Mouse (Mus musculus): Measurements from ENCODE around the gene Mark4. TPM values are rescaled to one million over a fixed set of nuclear protein-coding genes. Genes with fewer than 3 reads are reported as not detected.

The Mark4 gene
- total RNA-seq, 1 experiment = 9.9 TPM

GRCm38 (mm10) chr7:19416590-19416989 is 42.0 kb downstream of the Mark4 start:
- Histone ChIP-seq H3K36me3 (ENCODE audit: control insufficient read depth, insufficient read depth, low read length, poor library complexity, severe bottlenecking) (no peaks in the 10 kb centered on the region), H3K9ac (ENCODE audit: insufficient read depth, low read depth, low read length, poor library complexity, severe bottlenecking) (no peak overlapping the region), H3K4me3 (ENCODE audit: insufficient read depth in 1 of 2, low read depth in 1 of 2, low read length in 2 of 2, poor library complexity in 1 of 2, severe bottlenecking in 1 of 2) (no peak overlapping the region), H3K4me1 (ENCODE audit: control insufficient read depth in 2 of 2, insufficient read depth in 2 of 2, low read length in 2 of 2, poor library complexity in 1 of 2) (peaks cover 0 to 18% of the 10 kb centered on the region in 2 experiments; a peak in 1 of 4 replicates), H3K9me3 (ENCODE audit: control insufficient read depth, insufficient read depth, low read depth, low read length) (no peaks in the 10 kb centered on the region), H3K27ac (ENCODE audit: insufficient read depth, low read depth, low read length, poor library complexity, severe bottlenecking) (no peak overlapping the region)
- in situ Hi-C loops (cut with MboI; ENCODE audit: low sequenced_read_pairs in 2 of 2, unreplicated experiment in 2 of 2) = loop anchor here in 1 of 2 experiments (10.0 kb wide), 1 partner anchor 58 kb away; no protein-coding TSS in a partner anchor
- TF ChIP-seq ZNF384 (IDR thresholded peaks at IDR 0.05; ENCODE audit: low read depth, low read length) = no peak
- TF ChIP-seq MAFK (IDR thresholded peaks at IDR 0.05; ENCODE audit: insufficient read depth, low read depth, low read length) = no peak
- no peak for TF ChIP-seq CHD2 (IDR thresholded peaks at IDR 0.05; ENCODE audit: low read depth, low read length)
- no peak for TF ChIP-seq ZC3H11A (IDR thresholded peaks at IDR 0.05; ENCODE audit: borderline replicate concordance, low read depth, low read length)
- TF ChIP-seq HCFC1 (IDR thresholded peaks at IDR 0.05; ENCODE audit: borderline replicate concordance, insufficient read depth, low read length) = no peak
- DNase-seq (ENCODE audit: low read depth, low spot score) = no peak

GRCm38 (mm10) chr7:19413525-19413924 is 45.1 kb downstream of the Mark4 start:
- in situ Hi-C loops (cut with MboI; ENCODE audit: low sequenced_read_pairs in 2 of 2, unreplicated experiment in 2 of 2) = loop anchor here in 1 of 2 experiments (10.0 kb wide), 1 partner anchor 61 kb away; no protein-coding TSS in a partner anchor
- Histone ChIP-seq H3K27ac (ENCODE audit: insufficient read depth, low read depth, low read length, poor library complexity, severe bottlenecking) (no peak overlapping the region), H3K4me1 (ENCODE audit: control insufficient read depth in 2 of 2, insufficient read depth in 2 of 2, low read length in 2 of 2, poor library complexity in 1 of 2) (peaks cover 0 to 15% of the 10 kb centered on the region in 2 experiments; a peak in 1 of 4 replicates), H3K4me3 (ENCODE audit: insufficient read depth in 1 of 2, low read depth in 1 of 2, low read length in 2 of 2, poor library complexity in 1 of 2, severe bottlenecking in 1 of 2) (no peak overlapping the region), H3K9ac (ENCODE audit: insufficient read depth, low read depth, low read length, poor library complexity, severe bottlenecking) (no peak overlapping the region), H3K36me3 (ENCODE audit: control insufficient read depth, insufficient read depth, low read length, poor library complexity, severe bottlenecking) (no peaks in the 10 kb centered on the region), H3K9me3 (ENCODE audit: control insufficient read depth, insufficient read depth, low read depth, low read length) (no peaks in the 10 kb centered on the region)
- TF ChIP-seq ZC3H11A (IDR thresholded peaks at IDR 0.05; ENCODE audit: borderline replicate concordance, low read depth, low read length) = no peak
- no peak for TF ChIP-seq CHD2 (IDR thresholded peaks at IDR 0.05; ENCODE audit: low read depth, low read length)
- no peak for TF ChIP-seq HCFC1 (IDR thresholded peaks at IDR 0.05; ENCODE audit: borderline replicate concordance, insufficient read depth, low read length)
- no peak for TF ChIP-seq ZNF384 (IDR thresholded peaks at IDR 0.05; ENCODE audit: low read depth, low read length)
- no peak for TF ChIP-seq MAFK (IDR thresholded peaks at IDR 0.05; ENCODE audit: insufficient read depth, low read depth, low read length)
- DNase-seq (ENCODE audit: low read depth, low spot score) = no peak

- H3K9me3 ChIP-seq (ENCODE audit: control insufficient read depth, insufficient read depth, low read depth, low read length) = no peaks in the 10 kb centered on the region
- H3K9ac ChIP-seq (ENCODE audit: insufficient read depth, low read depth, low read length, poor library complexity, severe bottlenecking) = no peak overlapping the region
- DNase-seq (ENCODE audit: low read depth, low spot score) = no peak
- in situ Hi-C loops (cut with MboI; ENCODE audit: low sequenced_read_pairs in 2 of 2, unreplicated experiment in 2 of 2) = loop anchor here in 1 of 2 experiments (10.0 kb wide), 1 partner anchor 63 kb away; no protein-coding TSS in a partner anchor
- H3K27ac ChIP-seq (ENCODE audit: insufficient read depth, low read depth, low read length, poor library complexity, severe bottlenecking) = no peak overlapping the region
- H3K36me3 ChIP-seq (ENCODE audit: control insufficient read depth, insufficient read depth, low read length, poor library complexity, severe bottlenecking) = no peaks in the 10 kb centered on the region
- TF ChIP-seq CHD2 (IDR thresholded peaks at IDR 0.05; ENCODE audit: low read depth, low read length) (no peak), ZC3H11A (IDR thresholded peaks at IDR 0.05; ENCODE audit: borderline replicate concordance, low read depth, low read length) (no peak), HCFC1 (IDR thresholded peaks at IDR 0.05; ENCODE audit: borderline replicate concordance, insufficient read depth, low read length) (no peak), MAFK (IDR thresholded peaks at IDR 0.05; ENCODE audit: insufficient read depth, low read depth, low read length) (no peak), ZNF384 (IDR thresholded peaks at IDR 0.05; ENCODE audit: low read depth, low read length) (no peak)
- peaks cover 0 to 15% of the 10 kb centered on the region in 2 experiments; a peak in 1 of 4 replicates for H3K4me1 ChIP-seq (ENCODE audit: control insufficient read depth in 2 of 2, insufficient read depth in 2 of 2, low read length in 2 of 2, poor library complexity in 1 of 2)
- H3K4me3 ChIP-seq (ENCODE audit: insufficient read depth in 1 of 2, low read depth in 1 of 2, low read length in 2 of 2, poor library complexity in 1 of 2, severe bottlenecking in 1 of 2) = no peak overlapping the region
Measured at GRCm38 (mm10) chr7:19411783-19412182, 46.8 kb downstream of the Mark4 start.

GRCm38 (mm10) chr7:19410766-19411344 is 47.8 kb downstream of the Mark4 start:
- no peaks in the 10 kb centered on the region for H3K9me3 ChIP-seq (ENCODE audit: control insufficient read depth, insufficient read depth, low read depth, low read length)
- in situ Hi-C loops (cut with MboI; ENCODE audit: low sequenced_read_pairs in 2 of 2, unreplicated experiment in 2 of 2) = loop anchor here in 1 of 2 experiments (10.0 kb wide), 1 partner anchor 64 kb away; no protein-coding TSS in a partner anchor
- TF ChIP-seq ZC3H11A (IDR thresholded peaks at IDR 0.05; ENCODE audit: borderline replicate concordance, low read depth, low read length) (no peak), HCFC1 (IDR thresholded peaks at IDR 0.05; ENCODE audit: borderline replicate concordance, insufficient read depth, low read length) (no peak), MAFK (IDR thresholded peaks at IDR 0.05; ENCODE audit: insufficient read depth, low read depth, low read length) (no peak), CHD2 (IDR thresholded peaks at IDR 0.05; ENCODE audit: low read depth, low read length) (no peak), ZNF384 (IDR thresholded peaks at IDR 0.05; ENCODE audit: low read depth, low read length) (no peak)
- H3K4me3 ChIP-seq (ENCODE audit: insufficient read depth in 1 of 2, low read depth in 1 of 2, low read length in 2 of 2, poor library complexity in 1 of 2, severe bottlenecking in 1 of 2) = no peak overlapping the region
- peaks cover 0 to 17% of the 10 kb centered on the region in 2 experiments; a peak in 2 of 4 replicates for H3K4me1 ChIP-seq (ENCODE audit: control insufficient read depth in 2 of 2, insufficient read depth in 2 of 2, low read length in 2 of 2, poor library complexity in 1 of 2)
- H3K36me3 ChIP-seq (ENCODE audit: control insufficient read depth, insufficient read depth, low read length, poor library complexity, severe bottlenecking) = no peaks in the 10 kb centered on the region
- no peak overlapping the region for H3K27ac ChIP-seq (ENCODE audit: insufficient read depth, low read depth, low read length, poor library complexity, severe bottlenecking)
- no peak for DNase-seq (ENCODE audit: low read depth, low spot score)
- H3K9ac ChIP-seq (ENCODE audit: insufficient read depth, low read depth, low read length, poor library complexity, severe bottlenecking) = no peak overlapping the region
